Mouse (Mus musculus) induced T-regulatory cell, adult 2 months (primary cell): ENCODE results near the gene Arhgap28.

ENCODE experiments used
- DNase-seq: peaks from one replicate; pipeline ENCODE4 v3.0.0-alpha.2; 2012; ENCODE audit warnings: low read depth

The Arhgap28 gene

DNA sequence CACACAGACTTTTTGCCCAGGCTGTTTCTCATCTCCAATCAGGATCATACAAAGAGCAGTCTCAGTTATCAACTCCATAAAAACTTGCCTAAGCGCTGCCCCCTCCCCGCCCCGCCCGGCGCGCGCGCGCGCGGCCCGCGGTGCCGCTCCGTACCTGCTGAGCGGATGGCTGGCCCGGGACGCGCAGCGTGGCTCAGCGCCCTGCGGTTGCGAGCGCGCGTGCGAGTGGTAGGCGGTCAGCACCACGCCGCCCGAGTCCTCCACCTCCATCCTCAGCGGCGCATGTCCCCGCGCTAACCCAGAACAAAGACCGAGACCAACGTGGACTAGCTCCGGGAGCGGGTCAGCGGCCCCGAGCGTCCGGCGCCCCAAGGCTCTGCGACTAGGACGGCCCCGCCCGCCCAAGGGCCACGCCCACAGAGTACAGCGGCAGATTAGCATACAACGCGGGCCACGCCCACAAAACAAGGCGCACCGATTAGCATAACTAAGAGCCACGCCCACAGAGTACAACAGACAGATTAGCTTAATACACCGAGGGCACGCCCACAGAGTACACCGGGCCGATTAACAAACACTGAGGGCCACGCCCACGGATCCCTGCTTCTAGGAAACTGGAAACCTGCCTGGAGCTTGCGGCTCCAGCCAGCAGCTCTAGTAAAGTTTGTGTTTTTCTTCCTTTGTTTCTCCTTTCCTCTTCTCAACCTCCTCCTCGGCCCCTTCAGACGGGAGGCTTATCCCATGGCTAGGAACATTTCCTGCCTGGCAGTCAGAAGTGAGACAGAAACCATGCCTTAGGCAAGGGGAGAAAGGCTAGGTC, at the start of gene Arhgap28:
Arhgap28 (minus strand) TSS at position 380 of the 820 bp plus-strand sequence.
- peak; percentile 6 for DNase-seq

- DNase-seq = no peak
These were observed 42.4 kb upstream of the Arhgap28 start for GRCm38 (mm10) chr17:68046341-68046675.

- DNase-seq = no peak
These were observed 41.9 kb upstream of the Arhgap28 start for GRCm38 (mm10) chr17:68045655-68046340.

DNA sequence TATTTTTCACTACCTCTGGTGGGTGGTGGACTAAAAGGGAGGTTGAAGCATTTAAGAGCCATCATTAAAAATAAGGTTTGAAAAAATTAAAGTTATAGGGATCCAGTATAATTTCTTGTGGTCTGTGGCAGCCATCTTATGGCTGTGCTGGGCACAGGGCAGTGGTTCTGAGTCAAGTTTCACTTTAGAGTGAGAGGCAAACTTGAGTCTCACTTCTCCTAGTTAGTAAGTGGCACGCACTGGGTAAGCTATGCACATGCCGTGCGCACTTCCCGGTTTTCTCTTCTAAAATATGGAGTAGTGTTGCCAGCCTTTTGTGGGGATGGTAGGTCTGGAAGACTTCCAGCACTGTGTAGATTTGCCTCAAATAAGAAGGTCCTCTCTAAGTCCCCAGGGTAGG, 38.5 kb upstream of the Arhgap28 start:
- no peak for DNase-seq

DNA sequence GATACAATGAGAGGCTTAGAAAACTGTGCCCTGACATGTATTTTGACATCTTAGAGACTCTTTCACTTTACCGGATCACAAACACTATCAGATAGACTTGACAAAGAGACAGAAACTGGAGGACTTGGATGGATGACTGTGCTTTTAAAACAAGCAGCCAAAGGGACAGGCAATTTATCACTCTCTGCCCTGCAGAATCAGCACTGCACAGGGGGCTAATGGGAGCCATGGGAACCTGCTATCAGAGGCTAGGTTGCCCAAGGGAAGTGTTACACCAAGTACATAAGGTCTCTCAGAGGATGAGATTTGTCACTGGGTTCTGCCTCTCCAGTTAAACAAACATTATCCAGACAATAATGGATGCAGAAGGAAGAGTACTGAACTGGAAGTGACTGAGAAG, 33.1 kb upstream of the Arhgap28 start:
- DNase-seq = no peak

DNA sequence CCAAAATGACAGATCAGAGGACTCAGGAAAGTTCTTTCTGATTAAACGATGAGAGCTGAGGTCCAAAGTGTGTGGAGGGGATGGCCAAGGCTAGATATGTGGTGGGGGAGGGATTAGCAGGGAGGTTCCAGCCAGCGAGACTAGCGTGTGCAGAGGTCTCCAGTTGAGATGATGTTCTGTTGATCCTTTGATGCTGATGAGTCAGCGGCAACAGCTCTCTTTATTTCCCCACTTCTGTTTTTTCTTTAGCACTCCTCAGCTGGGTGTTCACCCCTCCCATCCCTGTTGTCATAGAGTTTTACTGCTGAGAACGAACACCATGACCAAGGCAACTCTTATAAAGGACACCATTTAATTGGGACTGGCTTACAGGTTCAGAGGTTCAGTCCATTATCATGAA, 25.6 kb upstream of the Arhgap28 start:
- no peak for DNase-seq

- DNase-seq = no peak
These were observed 24.6 kb upstream of the Arhgap28 start for GRCm38 (mm10) chr17:68028519-68028918.

DNA sequence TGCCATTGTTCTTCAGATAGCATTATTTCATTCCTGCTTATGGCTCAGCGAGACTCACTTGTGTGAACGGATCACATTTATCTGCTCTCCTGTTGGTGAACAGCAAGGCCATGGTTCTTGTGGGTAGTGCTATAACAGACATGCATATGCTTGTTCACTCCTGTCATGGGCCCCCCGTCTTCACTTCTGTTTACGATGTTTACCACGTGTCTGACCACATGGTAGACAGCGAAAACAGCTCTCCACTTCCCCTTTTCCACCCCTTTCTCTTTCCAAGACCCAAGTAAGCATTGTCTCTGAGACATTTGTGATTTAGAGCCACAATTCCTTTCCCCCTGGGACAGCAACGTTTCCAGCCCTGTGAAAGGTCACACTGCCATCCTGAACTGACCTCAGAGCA, 20.4 kb upstream of the Arhgap28 start:
- DNase-seq = no peak

DNA sequence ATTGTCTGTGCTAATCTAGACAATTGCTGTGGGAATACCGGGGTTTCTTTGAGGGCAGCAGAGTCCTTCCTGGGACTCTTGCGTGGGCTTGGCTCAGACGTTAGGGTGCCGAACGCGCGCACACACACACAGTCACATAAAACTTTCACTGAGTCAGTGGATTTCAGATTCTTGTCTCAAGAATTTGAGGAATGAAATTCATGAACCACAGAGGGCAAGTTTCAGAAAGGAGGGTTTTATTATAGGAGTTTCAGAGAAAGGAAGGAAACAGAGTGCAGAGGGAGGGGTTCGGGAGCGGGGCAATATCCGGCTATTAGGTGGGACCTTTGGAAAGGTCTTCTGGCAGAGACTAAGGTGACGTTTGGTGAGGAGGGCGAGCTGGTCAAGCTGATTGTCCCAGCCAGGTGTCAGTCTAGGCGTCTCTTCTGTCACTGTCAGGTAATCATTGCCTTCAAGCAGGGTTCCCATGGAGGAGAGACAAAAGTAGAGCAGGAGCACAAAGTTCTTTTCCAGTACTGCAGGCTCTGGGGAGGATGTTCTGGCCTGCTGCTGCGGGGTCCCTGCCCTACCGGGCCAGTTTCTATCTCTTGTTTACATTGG, 15.6 kb upstream of the Arhgap28 start:
- no peak for DNase-seq

- DNase-seq = no peak
These were observed 13.2 kb upstream of the Arhgap28 start for GRCm38 (mm10) chr17:68017095-68017494.

GRCm38 (mm10) chr17:68011606-68012005, 7.7 kb upstream of the Arhgap28 start:
- DNase-seq = no peak

GRCm38 (mm10) chr17:68010041-68010440, 6.1 kb upstream of the Arhgap28 start:
- no peak for DNase-seq

- DNase-seq = no peak
These were observed 836 bp upstream of the Arhgap28 start for GRCm38 (mm10) chr17:68004581-68005330.

GRCm38 (mm10) chr17:68002608-68003595, 1.0 kb downstream of the Arhgap28 start:
- DNase-seq = no peak

- DNase-seq = no peak
These were observed 4.1 kb downstream of the Arhgap28 start for GRCm38 (mm10) chr17:67999801-68000200.

DNA sequence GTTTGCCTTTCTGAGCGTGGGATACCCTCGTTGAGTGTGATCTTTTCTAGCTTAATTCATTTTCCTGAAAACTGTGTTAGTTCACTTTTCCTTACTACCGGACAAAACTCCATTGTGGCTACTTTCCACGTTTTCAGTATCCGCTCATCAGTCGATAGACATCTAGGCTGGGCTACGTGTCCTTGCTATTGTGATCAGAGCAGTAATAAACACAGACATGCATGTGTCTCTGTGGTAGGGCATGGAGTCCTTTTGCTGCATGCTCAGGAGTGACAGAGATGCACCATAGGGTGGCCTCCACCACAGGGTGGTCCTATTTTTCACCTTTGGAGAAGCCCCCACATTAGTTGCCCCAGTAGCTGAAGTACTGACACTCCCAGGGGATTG, 7.2 kb downstream of the Arhgap28 start:
- DNase-seq = no peak

DNA sequence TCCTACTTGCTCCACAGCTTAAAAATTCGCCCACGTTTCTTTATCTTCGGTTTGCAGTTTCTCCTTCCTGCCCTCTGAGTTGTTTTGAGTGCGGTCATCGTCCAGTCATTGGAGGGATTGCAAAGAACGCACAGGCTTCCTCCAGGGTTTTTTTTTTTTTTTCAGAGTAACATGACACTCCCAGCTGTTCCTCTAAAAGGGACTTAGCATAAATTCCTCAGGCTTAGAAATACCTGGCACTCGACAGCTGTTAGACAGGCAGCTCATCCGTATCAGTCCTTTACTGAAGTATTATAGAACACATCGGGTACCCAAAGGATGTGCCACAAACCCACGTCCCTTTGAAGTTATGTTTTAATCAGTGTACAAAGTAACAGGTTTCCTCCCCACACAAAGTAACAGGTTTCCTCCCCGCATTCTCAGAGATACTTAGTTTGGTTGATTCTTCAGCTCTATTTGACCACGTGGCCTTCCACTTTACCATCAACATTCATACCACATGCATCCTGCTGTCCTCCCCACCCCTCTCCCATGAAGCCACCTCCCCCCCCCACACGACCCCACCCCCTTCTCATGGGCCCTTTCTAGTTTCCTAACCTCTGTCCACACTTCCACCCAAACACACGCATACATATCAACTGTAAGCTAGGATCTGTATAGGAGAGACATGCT, 7.7 kb downstream of the Arhgap28 start:
- no peak for DNase-seq

- DNase-seq = no peak
These were observed 8.6 kb downstream of the Arhgap28 start for GRCm38 (mm10) chr17:67995277-67995819.

DNA sequence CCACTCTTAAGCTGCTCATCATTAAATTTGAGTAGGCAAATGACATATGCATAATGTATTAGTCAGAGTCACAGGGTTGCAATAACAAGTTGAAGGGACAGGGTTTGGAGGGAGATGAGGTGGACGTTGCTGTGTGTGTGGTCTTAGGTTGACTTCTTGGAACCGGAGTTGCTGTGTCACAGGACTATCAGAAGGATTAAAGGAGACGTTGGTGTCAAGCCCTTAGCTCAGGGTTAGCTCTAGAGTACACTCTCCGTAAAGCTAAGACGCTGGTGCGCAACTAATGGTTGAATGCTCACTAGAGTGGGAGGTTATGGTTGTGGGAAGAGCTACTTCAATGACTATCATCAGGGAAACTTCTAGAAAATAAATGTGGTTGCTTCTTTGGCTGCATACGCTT, 9.1 kb downstream of the Arhgap28 start:
- no peak for DNase-seq

DNA sequence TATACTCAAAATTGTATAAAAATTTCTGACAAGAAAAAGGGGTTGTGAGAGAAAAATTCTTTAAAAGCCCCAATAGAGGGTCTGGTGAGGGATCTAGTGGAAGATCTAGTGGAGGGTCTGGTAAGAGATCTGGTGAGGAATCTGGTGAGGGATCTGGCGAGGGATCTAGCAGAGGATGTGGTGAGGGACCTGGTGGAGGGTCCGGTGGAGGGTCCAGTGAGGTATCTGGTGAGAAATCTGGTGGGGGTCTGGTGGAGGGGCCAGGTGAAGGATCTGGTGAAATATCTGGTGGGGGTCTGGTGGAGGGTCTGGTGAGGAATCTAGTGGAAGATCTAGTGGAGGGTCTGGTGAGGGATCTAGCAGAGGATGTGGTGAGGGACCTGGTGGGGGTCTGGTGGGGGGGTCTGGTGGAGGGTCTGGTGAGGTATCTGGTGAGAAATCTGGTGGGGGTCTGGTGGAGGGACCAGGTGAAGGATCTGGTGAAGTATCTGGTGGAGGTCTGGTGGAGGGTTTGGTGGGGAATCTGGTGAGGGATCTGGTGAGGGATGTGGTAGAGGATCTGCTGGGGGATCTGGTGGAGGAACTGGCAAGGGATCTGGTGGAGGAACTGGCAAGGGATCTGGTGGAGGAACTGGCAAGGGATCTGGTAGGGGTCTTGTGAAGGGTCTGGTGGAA, 10.4 kb downstream of the Arhgap28 start:
- no peak for DNase-seq
